Mouse (Mus musculus) ES-Bruce4 (cell line): Measurements from ENCODE around the gene Akna. TPM values are rescaled to one million over a fixed set of nuclear protein-coding genes. Genes with fewer than 3 reads are reported as not detected.

Source experiments
- H3K27ac ChIP-seq: 2 replicates; pipeline ENCODE4 v1.5.1; 2012; ENCODE audit warnings: low read length, inconsistent platforms; ENCODE audit not compliant: insufficient read depth
- H3K27me3 ChIP-seq: 2 replicates; pipeline ENCODE4 v1.6.1; 2012; ENCODE audit warnings: mild to moderate bottlenecking, low read length, inconsistent platforms; ENCODE audit not compliant: control insufficient read depth, poor library complexity, insufficient read depth, severe bottlenecking
- H3K36me3 ChIP-seq: 2 replicates; pipeline ENCODE4 v1.6.1; 2012; ENCODE audit warnings: inconsistent platforms, mild to moderate bottlenecking, low read length, moderate library complexity; ENCODE audit not compliant: control insufficient read depth, poor library complexity, insufficient read depth, severe bottlenecking
- H3K4me1 ChIP-seq: one replicate; pipeline ENCODE4 v1.8.1; 2011; ENCODE audit warnings: low read length; ENCODE audit not compliant: control insufficient read depth, insufficient read depth
- H3K4me3 ChIP-seq: 2 replicates; pipeline ENCODE4 v1.5.1; 2011; ENCODE audit warnings: low read depth, mild to moderate bottlenecking, low read length
- H3K9ac ChIP-seq: 2 replicates; pipeline ENCODE4 v1.6.1; 2012; ENCODE audit warnings: low read depth, mild to moderate bottlenecking, inconsistent platforms; ENCODE audit not compliant: poor library complexity, severe bottlenecking
- H3K9me3 ChIP-seq: replicated peaks from 2 replicates; pipeline ENCODE4 v1.6.1; 2012; ENCODE audit warnings: mild to moderate bottlenecking, low read length, inconsistent platforms; ENCODE audit not compliant: control insufficient read depth, poor library complexity, insufficient read depth, severe bottlenecking
- CTCF ChIP-seq: IDR thresholded peaks from one replicate; pipeline ENCODE4 v1.8.1; 2011; ENCODE audit warnings: low read depth, low read length
- EP300 ChIP-seq: IDR thresholded peaks from 2 replicates; pipeline ENCODE4 v1.6.1; 2011; ENCODE audit warnings: low read depth, low read length; ENCODE audit not compliant: insufficient read depth
- POLR2A ChIP-seq: IDR thresholded peaks from one replicate; pipeline ENCODE4 v1.8.1; 2011; ENCODE audit warnings: low read length; ENCODE audit not compliant: insufficient read depth
- polyA plus RNA-seq: library from polyadenylated mRNA; stranded (reverse); fragments of >200 nt; gene quantifications from 2 replicates; pipeline ENCODE4 v1.2.4, GENCODE M21; 2011; ENCODE audit warnings: low read depth; ENCODE audit not compliant: missing spikeins, insufficient read depth, insufficient read length

Akna gene
- polyA plus RNA-seq, 1 experiment, result 4.0 TPM

- Histone ChIP-seq H3K4me1 (peaks cover under 1% of the 10 kb centered on the region), H3K27me3 (no peaks in the 10 kb centered on the region), H3K36me3 (no peaks in the 10 kb centered on the region), H3K4me3 (no peak overlapping the region), H3K9me3 (no peaks in the 10 kb centered on the region), H3K9ac (no peak overlapping the region), H3K27ac (no peak overlapping the region)
- TF ChIP-seq POLR2A, result no peak
- no peak for TF ChIP-seq CTCF
- no peak for TF ChIP-seq EP300
These were observed 11.8 kb upstream of the Akna start for GRCm38 (mm10) chr4:63414951-63415350.

GRCm38 (mm10) chr4:63411222-63411621 is 8.1 kb upstream of the Akna start:
- H3K4me3 ChIP-seq, result peak overlapping the region; percentile 51
- no peak overlapping the region for H3K27ac ChIP-seq
- no peaks in the 10 kb centered on the region for H3K36me3 ChIP-seq
- TF ChIP-seq POLR2A (no peak), CTCF (no peak), EP300 (no peak)
- H3K27me3 ChIP-seq, result no peaks in the 10 kb centered on the region
- no peaks in the 10 kb centered on the region for H3K9me3 ChIP-seq
- no peaks in the 10 kb centered on the region for H3K4me1 ChIP-seq
- H3K9ac ChIP-seq, result no peak overlapping the region

GRCm38 (mm10) chr4:63410583-63410934 is 7.4 kb upstream of the Akna start:
- TF ChIP-seq POLR2A, result no peak
- TF ChIP-seq EP300, result no peak
- no peak for TF ChIP-seq CTCF
- no peaks in the 10 kb centered on the region for H3K9me3 ChIP-seq
- H3K27ac ChIP-seq, result no peak overlapping the region
- peak overlapping the region; percentile 86 for H3K4me3 ChIP-seq
- H3K36me3 ChIP-seq, result no peaks in the 10 kb centered on the region
- no peaks in the 10 kb centered on the region for H3K27me3 ChIP-seq
- H3K4me1 ChIP-seq, result no peaks in the 10 kb centered on the region
- H3K9ac ChIP-seq, result peak overlapping the region; percentile 31; the same call in 1 of the 2 replicates

- H3K4me1 ChIP-seq, result no peaks in the 10 kb centered on the region
- H3K9ac ChIP-seq, result peak overlapping the region; percentile 31; the same call in 1 of the 2 replicates
- TF ChIP-seq EP300 (no peak), CTCF (no peak), POLR2A (no peak)
- no peaks in the 10 kb centered on the region for H3K36me3 ChIP-seq
- no peak overlapping the region for H3K27ac ChIP-seq
- peak overlapping the region; percentile 86 for H3K4me3 ChIP-seq
- no peaks in the 10 kb centered on the region for H3K27me3 ChIP-seq
- no peaks in the 10 kb centered on the region for H3K9me3 ChIP-seq
These were observed 6.9 kb upstream of the Akna start for GRCm38 (mm10) chr4:63409908-63410582.

- Histone ChIP-seq H3K4me1 (no peaks in the 10 kb centered on the region), H3K9me3 (no peaks in the 10 kb centered on the region), H3K4me3 (peak overlapping the region; percentile 86), H3K27ac (no peak overlapping the region), H3K36me3 (no peaks in the 10 kb centered on the region), H3K27me3 (no peaks in the 10 kb centered on the region), H3K9ac (no peak overlapping the region)
- TF ChIP-seq POLR2A, result no peak
These were observed 6.3 kb upstream of the Akna start for GRCm38 (mm10) chr4:63409317-63409907.

- Histone ChIP-seq H3K27me3 (no peaks in the 10 kb centered on the region), H3K27ac (no peak overlapping the region), H3K9ac (no peak overlapping the region), H3K4me1 (no peaks in the 10 kb centered on the region), H3K4me3 (no peak overlapping the region), H3K9me3 (no peaks in the 10 kb centered on the region), H3K36me3 (no peaks in the 10 kb centered on the region)
- TF ChIP-seq EP300 (no peak), CTCF (peak; percentile 51), POLR2A (no peak)
These were observed 5.5 kb upstream of the Akna start for GRCm38 (mm10) chr4:63408649-63409048.
